Mouse (Mus musculus) mouse trophoblast stem cell (cell line): ENCODE data around the gene Crmp1.

Experiments
- in situ Hi-C, 2 experiments: fragments of 300-500 bp; cut with MseI, MboI; formaldehyde crosslinking; loops; 2 replicates in 1 of 2; 3 replicates in 1 of 2; pipeline ENCODE4 v1.15.1; 2025

Crmp1 gene

DNA sequence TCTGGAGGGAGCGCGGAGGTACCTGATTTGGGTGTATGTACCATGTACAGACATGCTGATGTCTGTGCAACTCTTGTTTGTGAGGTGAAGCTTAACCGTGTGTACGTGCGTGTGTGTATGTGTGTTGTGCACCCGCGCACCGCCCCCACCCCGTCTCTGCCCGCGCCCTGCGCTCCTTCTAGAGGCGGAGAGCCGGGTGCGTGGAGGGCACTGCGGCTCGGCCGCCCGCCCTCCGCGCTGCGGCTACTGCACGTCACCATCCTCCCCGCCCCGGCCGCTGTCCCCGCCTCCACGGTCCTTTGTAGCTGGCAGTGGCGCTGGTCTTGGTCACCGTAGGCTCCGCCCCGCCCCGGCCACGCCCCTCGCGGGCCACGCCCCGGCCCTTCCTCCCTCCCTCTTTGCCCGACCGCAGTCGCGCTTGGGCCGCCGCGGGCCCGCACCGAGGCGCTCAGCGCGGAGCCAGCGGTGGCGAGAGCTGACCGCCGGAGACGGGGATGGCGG lies at the start of gene Crmp1:
Crmp1 (plus strand) TSS at position 290 of the 501 bp plus-strand sequence.
- in situ Hi-C loops = no loop called here

DNA sequence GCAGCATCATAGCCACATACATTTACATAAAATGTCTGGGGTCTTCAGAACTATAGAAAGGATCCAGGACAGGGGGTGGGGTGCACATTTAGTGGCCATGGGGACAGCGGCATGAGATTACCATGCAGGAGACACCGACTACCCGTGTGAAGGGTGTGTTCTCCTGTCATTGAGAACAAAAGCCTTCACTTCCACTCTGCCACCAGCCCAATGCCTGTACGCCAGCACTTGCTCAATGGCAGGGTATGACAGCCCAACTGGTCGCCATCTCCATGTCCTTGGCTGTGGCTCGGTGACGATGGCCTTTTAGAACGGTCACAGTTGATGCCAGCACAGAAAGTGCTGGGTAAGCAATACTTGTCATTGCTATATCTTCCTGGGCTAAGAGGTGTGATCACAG lies 45.5 kb upstream of the Crmp1 start:
- in situ Hi-C loops = no loop called here

DNA sequence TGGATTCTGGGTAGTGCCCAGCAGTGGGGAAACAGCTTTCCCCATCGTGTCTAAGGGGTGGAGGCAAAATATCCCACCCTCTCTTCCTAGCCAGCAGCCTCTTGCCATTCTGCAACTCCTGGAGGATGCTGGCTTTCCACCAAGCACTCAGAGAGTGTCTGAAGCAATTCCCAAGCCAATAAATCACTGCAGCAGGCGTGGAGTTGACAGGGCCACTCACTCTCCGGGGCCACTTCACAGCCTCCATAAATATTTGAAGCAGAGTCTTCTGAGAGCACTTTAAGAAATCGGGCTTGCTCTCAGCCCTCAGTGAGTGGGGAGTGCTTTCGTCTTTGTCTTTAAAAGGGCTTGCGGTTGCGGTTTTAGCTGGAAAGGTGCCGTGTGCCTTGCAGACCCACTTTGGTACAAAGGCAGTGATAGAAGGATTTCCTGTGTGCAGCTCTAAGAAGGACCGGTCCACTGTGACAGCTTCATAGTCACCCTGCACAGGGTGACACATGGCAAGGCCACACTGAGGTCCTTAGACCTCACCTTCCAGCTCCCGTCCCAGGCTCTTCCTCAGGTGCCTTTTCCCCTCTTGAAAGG lies 45.0 kb upstream of the Crmp1 start:
- in situ Hi-C loops = no loop called here

DNA sequence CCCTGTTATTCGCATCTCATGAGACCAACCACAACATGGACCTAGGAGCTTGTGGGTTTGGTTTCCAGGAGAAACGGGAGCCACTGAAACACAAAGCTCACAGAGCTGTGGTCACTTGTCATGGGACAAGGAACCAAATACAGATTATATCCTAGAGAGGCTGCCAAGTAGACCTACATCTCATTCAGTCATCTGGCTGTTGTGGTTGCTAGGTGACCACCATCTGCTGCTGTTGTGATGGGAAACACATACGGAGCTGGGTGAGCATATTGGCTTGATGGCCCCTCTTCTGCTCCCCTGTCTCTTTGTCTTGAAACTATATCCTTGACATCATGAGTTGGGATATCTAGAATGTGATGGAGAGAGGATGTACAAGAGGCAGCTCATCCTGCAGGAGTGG lies 44.3 kb upstream of the Crmp1 start:
- in situ Hi-C loops = no loop called here

DNA sequence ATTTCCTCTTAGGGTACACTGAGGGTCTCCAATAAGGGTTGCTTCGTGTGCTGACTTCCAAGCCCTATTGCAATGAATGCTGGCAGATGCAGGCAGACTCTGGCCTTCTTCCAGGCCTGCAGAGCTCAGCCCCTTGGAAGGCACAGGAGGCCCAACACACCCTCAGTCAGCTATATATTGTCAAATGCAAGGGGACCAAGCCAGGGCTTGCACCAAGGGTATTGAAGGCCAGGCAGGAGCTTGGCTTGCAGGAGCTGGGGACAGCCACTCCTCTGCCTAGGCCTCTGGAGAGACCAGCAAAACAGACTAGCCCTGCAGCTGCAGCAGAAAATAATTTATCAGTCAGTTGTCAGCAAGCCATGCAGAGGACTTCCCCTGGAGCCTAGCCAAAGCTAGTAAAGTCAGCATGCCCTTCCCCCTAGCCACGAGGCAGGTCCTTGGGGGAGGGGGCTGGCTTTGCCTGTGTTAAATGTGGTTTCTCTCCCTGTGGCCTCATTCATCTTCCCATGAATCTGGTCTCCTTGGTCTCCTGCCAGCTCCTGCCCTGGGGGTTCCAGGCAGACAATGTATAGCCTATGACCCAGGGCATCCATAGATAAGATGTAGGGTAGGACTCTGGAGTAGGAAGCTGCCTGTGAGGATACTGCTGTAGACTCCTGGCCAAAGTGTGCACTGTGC lies 43.6 kb upstream of the Crmp1 start:
- in situ Hi-C loops = no loop called here

DNA sequence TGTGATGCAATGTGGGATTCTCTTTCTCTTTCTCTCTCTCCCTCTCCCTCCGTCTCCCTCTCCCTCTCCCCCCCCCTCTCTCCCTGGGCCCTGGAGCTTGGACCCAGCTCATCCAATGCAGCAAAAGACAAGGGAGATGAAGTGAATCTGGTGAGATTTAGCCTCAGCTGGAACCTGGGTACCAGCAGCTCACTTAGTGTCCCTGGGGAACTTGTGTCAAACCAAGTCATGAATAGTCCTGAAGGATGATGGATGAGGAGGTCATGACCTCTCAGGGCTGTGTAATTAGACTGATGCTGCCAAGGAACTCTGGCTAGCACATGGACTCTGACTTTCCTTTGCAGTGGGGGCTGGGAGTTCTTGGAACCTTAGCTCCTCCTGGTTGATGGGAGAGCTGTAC lies 39.5 kb upstream of the Crmp1 start:
- in situ Hi-C loops = no loop called here

DNA sequence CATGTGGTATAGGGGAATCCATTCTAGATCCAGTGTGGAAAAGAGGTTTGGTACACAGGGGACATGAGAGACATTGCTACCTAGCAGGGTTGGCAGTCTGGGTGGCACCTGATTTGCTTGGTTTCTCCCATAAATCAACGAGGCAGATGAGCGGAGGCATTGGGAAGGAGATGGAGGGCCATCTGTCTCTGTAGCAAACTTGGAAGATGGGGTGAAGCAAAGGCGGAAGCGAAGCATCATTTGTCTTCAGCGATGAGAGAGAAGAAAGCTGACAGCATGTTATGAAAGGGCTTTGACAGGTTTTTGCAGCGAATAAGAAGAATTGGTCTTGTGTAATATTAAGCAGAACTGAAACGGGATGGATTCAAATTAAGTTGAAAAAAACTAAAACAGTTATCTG lies 36.9 kb upstream of the Crmp1 start:
- in situ Hi-C loops = no loop called here

DNA sequence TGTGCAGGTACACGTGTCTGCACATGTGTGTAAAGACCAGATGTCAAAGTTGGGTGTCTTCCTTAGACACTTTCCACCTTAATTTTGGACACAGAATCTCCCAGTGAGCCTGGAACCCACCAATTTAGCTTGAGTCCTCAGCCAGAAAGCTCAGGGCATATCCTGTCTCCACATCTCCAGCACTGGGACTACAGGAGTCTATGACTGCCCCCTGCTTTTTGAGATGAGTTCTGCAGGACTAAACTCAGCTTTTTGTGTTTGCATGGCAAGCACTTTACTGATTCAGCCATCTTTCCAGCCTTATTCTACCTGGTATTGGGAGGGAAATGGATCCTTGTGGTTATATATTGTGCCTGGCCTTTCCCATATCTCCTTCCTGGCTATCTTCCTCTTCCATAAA lies 36.3 kb upstream of the Crmp1 start:
- in situ Hi-C loops = no loop called here

DNA sequence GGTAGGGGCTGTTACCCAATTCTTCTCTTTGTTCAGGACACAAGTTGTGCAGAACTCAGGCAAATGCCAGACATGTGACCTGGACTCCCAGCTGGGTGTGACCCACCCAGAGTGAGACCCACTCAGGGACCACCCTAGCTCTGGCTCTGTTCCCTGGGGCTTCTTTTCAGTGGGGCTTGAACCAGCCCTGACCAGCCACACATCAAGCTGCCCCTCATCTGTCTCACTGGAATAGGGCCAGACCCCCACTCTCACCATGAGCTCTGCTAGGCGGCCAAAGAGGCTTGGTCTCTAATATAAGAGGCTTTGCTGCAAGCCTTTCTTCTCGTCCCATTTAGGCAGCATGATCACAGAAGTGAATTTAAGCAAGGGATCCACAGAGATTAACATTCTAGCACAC lies 35.4 kb upstream of the Crmp1 start:
- in situ Hi-C loops = no loop called here

DNA sequence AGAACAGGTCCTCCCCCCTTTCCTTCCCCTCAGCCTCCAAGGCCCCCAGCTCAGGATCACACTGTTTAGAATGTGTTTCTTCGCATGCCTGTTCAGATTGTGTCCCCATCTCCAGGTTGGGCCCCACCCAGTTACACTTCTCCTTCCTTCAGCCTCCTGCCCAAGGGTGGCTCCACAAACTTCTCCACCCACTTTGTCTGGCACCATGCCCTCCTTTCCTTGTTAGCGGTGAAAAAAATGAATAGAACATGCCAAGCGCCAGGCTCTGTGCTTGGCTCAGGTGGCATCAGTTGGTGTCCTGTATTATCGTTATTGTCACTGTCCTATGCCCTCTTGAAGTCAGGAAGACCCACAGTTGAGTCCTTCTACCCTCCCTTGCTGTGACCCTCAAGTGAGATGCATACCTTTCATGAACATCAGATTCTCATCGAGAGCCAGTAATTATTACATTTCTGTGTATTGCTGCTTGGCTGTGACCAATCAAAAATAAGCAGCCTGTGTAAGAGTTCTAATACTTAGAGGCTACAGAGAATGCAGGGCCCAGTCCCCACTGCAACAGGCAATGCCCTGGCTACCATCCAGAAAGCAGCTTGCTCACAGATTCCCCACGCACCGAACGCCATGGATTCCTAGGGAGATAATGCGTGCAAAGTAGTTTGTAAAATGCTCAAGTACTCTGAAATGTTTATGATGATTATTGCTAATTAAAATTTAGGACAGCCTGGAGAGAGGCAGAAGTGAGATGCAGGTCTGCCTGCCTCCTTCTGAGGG lies 28.6 kb upstream of the Crmp1 start:
- in situ Hi-C loops = no loop called here

DNA sequence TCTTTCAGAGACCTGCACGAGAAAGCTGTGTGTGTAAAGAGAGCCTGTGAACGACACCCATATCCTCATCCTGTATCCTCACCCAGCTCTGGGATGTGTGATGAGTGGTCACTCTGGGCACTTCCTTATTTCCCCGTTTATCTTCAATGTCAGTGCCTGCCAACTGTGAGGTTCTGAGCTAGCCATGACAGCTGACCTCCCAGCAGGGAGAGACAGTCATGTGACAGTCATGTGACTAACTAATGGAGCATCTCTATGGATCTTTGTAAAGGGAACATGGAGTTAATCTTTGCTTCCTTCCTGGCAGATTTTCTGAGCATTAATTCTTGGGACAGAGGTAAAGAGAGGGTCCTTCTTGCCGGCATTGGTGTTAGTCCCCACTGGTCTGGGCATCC lies 28.0 kb upstream of the Crmp1 start:
- in situ Hi-C loops = no loop called here

DNA sequence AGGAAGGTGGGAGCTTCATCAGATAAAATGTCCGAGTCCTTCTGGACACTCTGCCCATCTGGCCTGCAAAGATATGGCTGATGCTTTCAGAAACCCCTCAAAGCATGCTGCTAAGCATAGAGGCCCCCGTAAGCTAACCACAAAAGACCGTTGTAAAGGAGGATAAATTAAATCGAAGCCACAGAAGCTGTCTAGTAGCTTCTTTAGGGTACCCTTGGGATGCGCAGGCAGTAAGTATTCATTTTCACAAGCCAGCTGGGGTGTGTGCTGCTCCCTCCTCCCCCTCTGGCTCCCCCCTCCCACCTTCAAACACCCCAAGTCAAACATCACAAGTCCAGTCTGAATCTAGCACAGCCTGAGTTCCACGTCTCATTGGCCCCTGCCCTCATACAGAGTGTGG lies 27.1 kb upstream of the Crmp1 start:
- in situ Hi-C loops = no loop called here

DNA sequence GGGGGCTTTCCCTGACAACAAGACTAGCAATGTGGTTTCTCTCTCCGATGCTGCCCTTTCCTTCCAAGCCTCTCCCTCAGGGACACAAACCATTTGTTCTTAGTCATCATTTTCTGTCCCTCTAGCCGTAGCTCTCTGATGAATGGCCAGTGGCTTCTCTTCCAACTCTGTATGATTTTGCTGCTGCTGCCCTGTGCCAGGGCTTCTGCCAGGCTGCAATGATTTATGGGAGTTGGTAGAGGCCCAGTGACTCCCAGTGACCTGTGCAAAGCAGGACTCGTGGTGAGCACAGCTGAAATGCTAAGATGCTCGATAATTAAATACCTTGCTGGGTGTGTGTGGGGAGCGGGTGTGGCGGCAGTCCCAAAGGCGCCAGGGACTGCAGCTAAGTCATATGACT lies 26.5 kb upstream of the Crmp1 start:
- in situ Hi-C loops = no loop called here

DNA sequence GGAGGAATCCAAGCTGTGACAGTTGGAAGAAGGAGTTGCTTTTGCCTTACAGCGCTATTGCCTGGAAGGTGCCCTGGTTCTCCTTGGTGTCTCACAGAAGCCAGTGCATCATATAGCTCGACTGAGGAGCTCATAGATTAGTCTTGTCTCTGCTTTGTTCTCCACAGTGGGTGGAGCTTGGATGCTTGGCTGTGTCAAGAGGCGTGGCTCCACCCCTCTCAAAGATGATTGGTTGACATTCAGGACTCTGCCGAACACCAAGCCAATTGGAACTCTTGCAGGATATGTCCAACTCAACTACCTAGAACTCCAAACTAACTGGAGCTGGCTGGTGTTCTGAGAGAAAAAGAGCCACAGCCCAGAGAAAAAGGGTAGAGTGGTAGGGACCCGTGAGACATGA lies 22.1 kb upstream of the Crmp1 start:
- in situ Hi-C loops = no loop called here

DNA sequence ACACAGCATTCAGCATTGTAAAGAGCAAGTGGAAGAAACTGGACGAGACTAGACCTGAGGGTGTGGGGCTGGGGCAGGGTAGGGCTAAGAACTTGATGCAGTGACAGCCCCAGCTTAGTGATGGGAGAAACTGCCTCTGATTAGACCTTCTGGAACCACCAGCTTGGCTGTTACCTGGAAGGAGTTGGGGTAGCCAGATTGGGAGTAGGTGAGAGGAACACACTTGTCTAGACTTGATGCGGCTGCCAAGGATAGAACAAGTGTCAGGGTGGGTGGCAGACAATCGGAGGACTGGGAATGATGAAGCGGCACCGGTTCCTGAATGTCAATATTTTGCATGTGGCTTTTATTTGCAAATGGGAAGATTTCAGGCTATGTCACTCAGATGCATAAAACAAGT lies 21.2 kb upstream of the Crmp1 start:
- in situ Hi-C loops = no loop called here

DNA sequence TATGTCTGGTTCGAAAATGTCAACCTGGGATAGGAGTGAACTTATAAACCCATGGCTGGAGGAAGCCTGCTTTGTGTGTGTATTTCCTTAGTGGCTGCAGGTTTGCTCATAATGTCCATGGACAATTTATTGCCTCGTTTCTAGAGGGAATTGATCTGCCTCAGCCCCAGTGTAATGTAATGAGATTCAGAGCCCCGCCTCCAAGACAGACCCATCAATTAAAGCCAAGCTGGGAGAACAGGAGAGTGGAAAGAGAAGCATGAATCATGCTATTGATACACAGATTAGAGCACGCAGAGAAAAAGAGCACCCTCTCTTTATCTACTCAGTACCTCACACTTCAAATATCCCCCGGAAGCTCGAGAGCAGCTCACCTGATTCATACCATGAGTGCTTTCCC lies 20.2 kb upstream of the Crmp1 start:
- in situ Hi-C loops = no loop called here

DNA sequence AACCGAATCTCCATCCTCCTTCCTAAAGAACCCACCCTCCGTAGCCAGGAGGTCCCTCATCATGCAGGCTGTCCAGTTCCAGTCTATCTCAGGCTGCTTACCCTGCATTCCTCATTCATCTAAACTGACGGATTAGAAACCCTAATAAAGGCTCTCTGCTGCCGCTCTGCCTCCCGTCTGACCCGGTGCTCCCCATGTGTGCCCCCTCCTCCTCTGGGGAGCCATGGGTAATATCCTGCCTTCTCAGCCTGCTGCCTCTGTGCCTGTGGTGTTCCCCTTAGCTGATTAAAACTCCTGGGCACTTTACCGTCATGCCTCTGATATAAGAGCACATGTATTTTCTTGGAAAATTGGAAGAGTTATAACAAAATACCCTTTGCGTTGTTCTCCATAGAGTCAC lies 19.4 kb upstream of the Crmp1 start:
- in situ Hi-C loops = no loop called here

DNA sequence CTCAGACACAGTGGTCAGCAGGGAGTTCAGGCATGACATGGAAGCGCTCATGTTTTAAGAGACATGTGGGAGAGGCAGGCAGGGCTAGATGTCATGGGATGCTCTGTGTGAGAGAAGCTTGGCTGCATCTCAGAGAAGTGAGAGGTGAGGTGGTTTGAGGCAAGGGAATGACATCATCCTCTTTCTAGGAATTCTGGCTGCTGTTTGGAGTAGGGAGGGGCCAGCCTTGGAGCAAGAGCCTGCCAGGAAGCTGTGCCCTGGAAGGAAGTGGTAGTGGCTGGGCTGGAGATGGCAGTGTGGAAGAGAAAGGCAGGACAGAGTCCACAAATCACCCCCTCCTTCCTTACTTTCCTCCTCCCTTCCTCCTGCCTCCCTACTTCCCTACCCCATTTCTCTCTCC lies 16.0 kb upstream of the Crmp1 start:
- in situ Hi-C loops = no loop called here

DNA sequence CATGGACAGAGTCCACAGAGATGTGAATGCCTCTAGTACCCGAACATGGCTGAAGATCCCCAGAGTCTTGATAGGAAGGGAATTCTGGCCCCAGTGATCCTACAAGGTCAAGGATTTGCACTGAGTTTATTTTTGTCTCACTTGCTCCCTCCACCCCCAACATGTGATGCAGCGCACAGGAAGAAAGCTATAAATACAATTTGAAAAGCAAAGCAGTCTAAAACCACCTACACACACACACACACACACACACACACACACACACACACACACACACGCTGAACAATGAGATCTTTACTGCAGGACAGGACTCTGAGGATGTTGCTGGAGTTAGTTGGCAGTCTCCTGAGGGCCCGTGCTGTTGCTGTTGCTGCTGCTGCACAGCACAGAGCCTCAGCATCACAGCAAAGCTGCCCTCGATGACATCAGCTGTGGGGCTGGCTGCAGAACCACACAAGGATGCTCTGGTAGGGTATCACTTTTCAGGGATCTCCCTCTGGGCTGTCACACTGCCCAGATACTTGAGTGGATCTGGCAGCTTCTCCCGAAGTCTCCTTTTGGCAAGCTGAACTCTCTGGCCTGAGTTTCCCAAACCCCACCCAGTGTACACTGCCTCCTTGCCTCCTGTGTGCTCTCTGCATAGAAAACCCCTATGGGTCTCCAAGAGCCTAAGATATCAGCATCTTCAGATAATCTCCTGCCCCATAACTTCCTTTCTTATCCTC lies 13.6 kb upstream of the Crmp1 start:
- in situ Hi-C loops = no loop called here

DNA sequence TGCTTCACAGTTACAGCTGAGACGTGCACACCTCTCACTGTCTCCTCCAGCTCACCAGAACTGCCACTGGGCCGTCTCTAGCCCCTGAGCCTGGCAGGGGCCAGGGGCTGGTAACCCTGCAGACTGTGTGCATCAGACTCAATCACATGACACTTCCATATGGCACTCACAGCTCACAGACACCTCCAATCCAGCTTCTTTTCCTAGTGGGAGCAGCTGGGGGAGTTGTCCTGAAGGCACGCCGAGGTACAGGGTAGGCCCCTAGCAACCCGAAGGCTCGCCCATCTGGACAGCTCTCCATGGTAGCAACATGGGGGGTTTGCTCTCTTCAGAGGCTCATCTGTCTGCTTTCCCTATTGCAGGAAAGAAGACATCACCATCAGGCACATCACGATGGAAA lies 12.8 kb upstream of the Crmp1 start:
- in situ Hi-C loops = no loop called here

DNA sequence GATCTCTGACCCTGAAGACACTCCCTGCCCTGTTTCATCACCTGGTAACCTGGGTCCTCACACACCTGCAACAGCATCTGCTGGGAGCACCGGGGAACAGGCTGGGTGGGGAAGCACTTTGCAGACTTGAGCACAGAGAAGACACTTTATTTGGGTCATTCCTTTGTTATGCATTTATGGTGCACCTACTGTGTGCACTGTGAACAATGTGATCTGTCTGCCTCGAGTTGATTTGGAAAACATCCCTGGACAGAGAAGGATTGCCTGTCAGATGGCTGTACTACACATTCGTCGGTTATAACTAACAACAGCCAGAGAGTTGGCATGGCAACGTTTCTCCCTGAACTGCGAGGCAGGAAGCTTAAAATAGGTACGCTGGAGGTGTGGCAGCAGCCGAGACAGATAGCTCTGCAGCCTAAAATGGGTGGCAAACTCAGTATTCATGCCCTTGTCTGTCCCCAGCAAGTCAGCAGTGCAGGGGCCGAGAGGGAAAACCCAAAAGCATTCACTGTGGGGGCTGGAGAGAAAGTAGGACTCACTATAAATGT lies 8.7 kb upstream of the Crmp1 start:
- in situ Hi-C loops = no loop called here

DNA sequence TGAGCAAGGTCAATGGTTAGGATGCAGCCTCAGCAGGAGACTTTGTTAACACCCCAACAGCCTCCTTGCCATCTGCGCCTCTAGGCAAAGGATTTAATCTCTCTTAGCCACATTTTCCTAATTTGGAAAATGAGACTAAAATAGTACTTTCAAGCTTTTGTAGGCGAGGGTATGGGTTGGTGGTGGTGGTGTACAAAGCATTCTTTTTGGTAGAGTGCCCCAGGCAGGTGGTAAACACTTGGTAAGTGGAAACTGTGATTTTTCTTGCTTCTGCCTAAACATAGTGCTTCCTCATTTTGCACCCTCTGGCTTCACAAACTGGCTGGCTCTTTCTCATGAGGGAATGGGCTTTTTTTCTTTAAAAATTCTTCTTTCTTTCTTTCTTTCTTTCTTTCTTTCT lies 3.1 kb upstream of the Crmp1 start:
- in situ Hi-C loops = no loop called here
